In genomic region chr13:45827619-45828018, GRCm38 (mm10) we compare ENCODE assay signal across 10 mouse cellular contexts.
DNase-seq lines count a peak whose midpoint lies in the region; ATAC-seq lines count a peak whose summit lies in the region.
"Had no signal": no experiment of that assay in that cellular context is flagged by ENCODE, and none has a peak within 500 bp of the region (broad histone marks: within the 10 kb centered on the region; RNA-seq: fewer than 3 reads in every experiment).

No protein-coding gene starts in this region.

- H3K27ac ChIP-seq in forebrain, embryonic 14.5 days (ENCODE audit: low read depth, low read length): no peak overlapping the region
- H3K27ac ChIP-seq in forebrain, embryonic 11.5 days (ENCODE audit: low read depth, low read length): no peak overlapping the region
- H3K27ac ChIP-seq: embryonic facial prominence, embryonic 12.5 days; neural tube, embryonic 12.5 days had no signal

- H3K9me3 ChIP-seq in forebrain, embryonic 14.5 days (replicated peaks; ENCODE audit: control insufficient read depth, low read length): no peaks in the 10 kb centered on the region
- H3K9me3 ChIP-seq in forebrain, embryonic 11.5 days (ENCODE audit: control insufficient read depth, low read length): no peaks in the 10 kb centered on the region
- H3K9me3 ChIP-seq: embryonic facial prominence, embryonic 12.5 days; neural tube, embryonic 12.5 days had no signal

- H3K36me3 ChIP-seq in forebrain, embryonic 14.5 days (ENCODE audit: control insufficient read depth, insufficient read depth, low read length): no peaks in the 10 kb centered on the region
- no peaks in the 10 kb centered on the region for H3K36me3 ChIP-seq in forebrain, embryonic 11.5 days (ENCODE audit: control insufficient read depth, insufficient read depth, low read length)
- H3K36me3 ChIP-seq: embryonic facial prominence, embryonic 12.5 days; neural tube, embryonic 12.5 days had no signal

- no peak for ATAC-seq in forebrain, embryonic 14.5 days
- no peak for ATAC-seq in forebrain, embryonic 11.5 days (replicated peaks; ENCODE audit: low FRiP score)

- WGBS in forebrain, embryonic 14.5 days: 46% methylated on average over 4 of the region's 4 CpGs
- 72% methylated on average over 4 of the region's 4 CpGs for WGBS in forebrain, embryonic 11.5 days

- H3K4me1 ChIP-seq in forebrain, embryonic 14.5 days (ENCODE audit: control insufficient read depth, insufficient read depth, low read length): peaks cover 3% of the 10 kb centered on the region; the same call in 1 of the 2 replicates
- H3K4me1 ChIP-seq in forebrain, embryonic 11.5 days (replicated peaks; ENCODE audit: control insufficient read depth, insufficient read depth, low read length): no peaks in the 10 kb centered on the region
- H3K4me1 ChIP-seq: embryonic facial prominence, embryonic 12.5 days had no signal

- no peak overlapping the region for H3K4me2 ChIP-seq in forebrain, embryonic 14.5 days (ENCODE audit: low read length)
- H3K4me2 ChIP-seq in forebrain, embryonic 11.5 days (ENCODE audit: low read depth, low read length, severe bottlenecking): no peak overlapping the region
- H3K4me2 ChIP-seq: embryonic facial prominence, embryonic 12.5 days; neural tube, embryonic 12.5 days had no signal

- intact Hi-C loops in heart, postnatal 14 days (cut with DNase I): loop anchor here (5.0 kb wide), 2 partner anchors 55 to 190 kb away; no protein-coding TSS in a partner anchor

- peak; percentile 57 for DNase-seq in forebrain, embryonic 14.5 days (ENCODE audit: low spot score)
- no peak for DNase-seq in forebrain, embryonic 11.5 days (ENCODE audit: low spot score)
- DNase-seq in urinary bladder, postnatal 14 days (ENCODE audit: low spot score): peak; percentile 63
- DNase-seq in urinary bladder, postnatal 10 days (ENCODE audit: low spot score): no peak
- DNase-seq in heart, postnatal 14 days: peak; percentile 25 to 28
- DNase-seq in right cerebral cortex, postnatal 14 days: peak; percentile 50
- no peak for DNase-seq in T-cell, adult 2 months (ENCODE audit: low spot score)
- DNase-seq in c-Kit-positive CD71-positive TER-119-positive erythroid progenitor cells, embryonic 14.5 days (ENCODE audit: low spot score): no peak

- no peaks in the 10 kb centered on the region for H3K27me3 ChIP-seq in forebrain, embryonic 14.5 days (replicated peaks; ENCODE audit: control insufficient read depth, insufficient read depth, low read length)
- H3K27me3 ChIP-seq in forebrain, embryonic 11.5 days (ENCODE audit: control insufficient read depth, insufficient read depth, low read length): no peaks in the 10 kb centered on the region
- H3K27me3 ChIP-seq: embryonic facial prominence, embryonic 12.5 days; neural tube, embryonic 12.5 days had no signal

- H3K9ac ChIP-seq in forebrain, embryonic 14.5 days (ENCODE audit: low read length): no peak overlapping the region
- no peak overlapping the region for H3K9ac ChIP-seq in forebrain, embryonic 11.5 days (ENCODE audit: low read length)
- H3K9ac ChIP-seq: embryonic facial prominence, embryonic 12.5 days; neural tube, embryonic 12.5 days had no signal

- H3K4me3 ChIP-seq in forebrain, embryonic 14.5 days (ENCODE audit: low read depth, low read length): no peak overlapping the region
- no peak overlapping the region for H3K4me3 ChIP-seq in forebrain, embryonic 11.5 days (ENCODE audit: low read depth, low read length)
- H3K4me3 ChIP-seq: embryonic facial prominence, embryonic 12.5 days; neural tube, embryonic 12.5 days had no signal

Comparison
In these comparisons a context has a peak if more than half of its experiments do, and no peak if none do; other contexts are left out.
1. DNase-seq: peak in forebrain, embryonic 14.5 days (single experiment), urinary bladder, postnatal 14 days (single experiment), heart, postnatal 14 days (2 of 2) and right cerebral cortex, postnatal 14 days (single experiment); none in forebrain, embryonic 11.5 days (single experiment), urinary bladder, postnatal 10 days (single experiment), T-cell, adult 2 months (single experiment) and c-Kit-positive CD71-positive TER-119-positive erythroid progenitor cells, embryonic 14.5 days (single experiment).